Mouse (Mus musculus) spleen, adult 2 months (tissue): ENCODE data around the gene Tmem256.

ENCODE experiments used
- CTCF ChIP-seq: fragments of 200-500 bp; IDR thresholded peaks from 2 replicates; pipeline ENCODE4 v1.5.1; 2011; ENCODE audit warnings: mild to moderate bottlenecking, inconsistent platforms; ENCODE audit not compliant: insufficient read depth, insufficient read length, insufficient replicate concordance; ENCODE audit errors: extremely low read depth
- POLR2A ChIP-seq: fragments of 200-500 bp; IDR thresholded peaks from 2 replicates; pipeline ENCODE4 v1.6.1; 2011; ENCODE audit warnings: low read depth, low read length, inconsistent platforms

DNA sequence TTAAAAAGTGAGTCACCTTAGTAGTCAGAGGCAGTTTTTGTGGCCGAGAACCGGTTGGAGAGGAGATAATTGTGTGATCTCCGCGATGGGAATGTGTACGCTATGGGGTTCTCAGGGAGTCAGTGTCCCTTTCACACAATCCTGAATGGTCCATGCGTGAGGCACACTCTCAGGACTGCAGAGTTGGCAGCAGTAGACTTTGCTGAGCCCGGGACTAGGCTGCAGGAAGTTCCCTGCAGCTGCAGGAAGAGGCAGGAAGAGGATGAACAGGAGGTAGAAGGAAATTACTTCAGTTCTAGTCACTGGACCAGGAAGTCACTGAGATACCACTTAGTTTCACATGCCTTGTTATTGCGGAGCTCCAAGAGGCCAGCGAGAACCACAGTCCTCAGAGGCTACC lies 10.8 kb downstream of the Tmem256 start:
- TF ChIP-seq CTCF (no peak), POLR2A (no peak)
